Mouse (Mus musculus): ENCODE results near the gene Tcstv1. TPM values are rescaled to one million over a fixed set of nuclear protein-coding genes. Genes with fewer than 3 reads are reported as not detected.
"Not testable (repeated sequence)": the region's sequence is repeated elsewhere in the genome, so short reads cannot be mapped to it uniquely, and the experiment has no call there.

Tcstv1 gene
- polyA plus RNA-seq (2016; fragmentation: Nextera tagmentation; extraction: Ambion mirVana) = not detected in 2 replicates

- H3K27ac ChIP-seq; H3K4me1 ChIP-seq; H3K9me3 ChIP-seq (replicated peaks); DNase-seq (ENCODE audit: low spot score); H3K4me3 ChIP-seq; H3K36me3 ChIP-seq; H3K27me3 ChIP-seq (ENCODE audit: low read depth, poor library complexity, severe bottlenecking): not testable (repeated sequence)
- WGBS = 91% methylated on average over 3 of the region's 3 CpGs
Observed at GRCm38 (mm10) chr13:119894685-119895084, at the start of gene Tcstv1. Gene Tcstv1, minus strand, starts transcription at chr13:119894785.

GRCm38 (mm10) chr13:119929172-119929571, 34.6 kb upstream of the Tcstv1 start, which contains the start of gene Gm21761:
Gene Gm21761, minus strand, starts transcription at chr13:119929272.
- not testable (repeated sequence) for H3K4me1 ChIP-seq; H3K27me3 ChIP-seq (ENCODE audit: low read depth, poor library complexity, severe bottlenecking); H3K27ac ChIP-seq; H3K4me3 ChIP-seq; DNase-seq (ENCODE audit: low spot score); H3K36me3 ChIP-seq; H3K9me3 ChIP-seq (replicated peaks)
- WGBS = 75% methylated on average over 1 of the region's 5 CpGs

GRCm38 (mm10) chr13:119924597-119925340, 30.2 kb upstream of the Tcstv1 start:
- not testable (repeated sequence) for H3K9me3 ChIP-seq (replicated peaks); H3K4me3 ChIP-seq; H3K36me3 ChIP-seq; H3K27ac ChIP-seq; H3K4me1 ChIP-seq; H3K27me3 ChIP-seq (ENCODE audit: low read depth, poor library complexity, severe bottlenecking); DNase-seq (ENCODE audit: low spot score)
- WGBS = 96% methylated on average over 3 of the region's 3 CpGs

GRCm38 (mm10) chr13:119916966-119917722, 22.6 kb upstream of the Tcstv1 start:
- H3K27me3 ChIP-seq (ENCODE audit: low read depth, poor library complexity, severe bottlenecking); H3K9me3 ChIP-seq (replicated peaks); H3K4me1 ChIP-seq; H3K36me3 ChIP-seq; H3K4me3 ChIP-seq; DNase-seq (ENCODE audit: low spot score); H3K27ac ChIP-seq: not testable (repeated sequence)
- WGBS = 87% methylated on average over 4 of the region's 5 CpGs

- H3K9me3 ChIP-seq (replicated peaks); H3K4me3 ChIP-seq; H3K4me1 ChIP-seq; H3K27ac ChIP-seq; H3K36me3 ChIP-seq; DNase-seq (ENCODE audit: low spot score); H3K27me3 ChIP-seq (ENCODE audit: low read depth, poor library complexity, severe bottlenecking): not testable (repeated sequence)
- 84% methylated on average over 2 of the region's 2 CpGs for WGBS
Observed at GRCm38 (mm10) chr13:119916449-119916848, 21.9 kb upstream of the Tcstv1 start.

- H3K9me3 ChIP-seq (replicated peaks); H3K4me1 ChIP-seq; H3K4me3 ChIP-seq; DNase-seq (ENCODE audit: low spot score); H3K36me3 ChIP-seq; H3K27me3 ChIP-seq (ENCODE audit: low read depth, poor library complexity, severe bottlenecking); H3K27ac ChIP-seq: not testable (repeated sequence)
- 45% methylated on average over 5 of the region's 5 CpGs for WGBS
Observed at GRCm38 (mm10) chr13:119898549-119898948, 4.0 kb upstream of the Tcstv1 start.

- WGBS = 51% methylated on average over 4 of the region's 4 CpGs
- not testable (repeated sequence) for H3K27me3 ChIP-seq (ENCODE audit: low read depth, poor library complexity, severe bottlenecking); DNase-seq (ENCODE audit: low spot score); H3K9me3 ChIP-seq (replicated peaks); H3K36me3 ChIP-seq; H3K4me1 ChIP-seq; H3K27ac ChIP-seq; H3K4me3 ChIP-seq
Observed at GRCm38 (mm10) chr13:119886896-119887295, 7.7 kb downstream of the Tcstv1 start.

GRCm38 (mm10) chr13:119864395-119864999, 30.1 kb downstream of the Tcstv1 start:
- not testable (repeated sequence) for DNase-seq (ENCODE audit: low spot score); H3K4me1 ChIP-seq; H3K27me3 ChIP-seq (ENCODE audit: low read depth, poor library complexity, severe bottlenecking); H3K27ac ChIP-seq; H3K4me3 ChIP-seq; H3K9me3 ChIP-seq (replicated peaks); H3K36me3 ChIP-seq
- WGBS = 84% methylated on average over 6 of the region's 7 CpGs

GRCm38 (mm10) chr13:119862399-119862798, 32.2 kb downstream of the Tcstv1 start:
- H3K9me3 ChIP-seq (replicated peaks); H3K27me3 ChIP-seq (ENCODE audit: low read depth, poor library complexity, severe bottlenecking); H3K36me3 ChIP-seq; H3K4me1 ChIP-seq; H3K4me3 ChIP-seq; H3K27ac ChIP-seq; DNase-seq (ENCODE audit: low spot score): not testable (repeated sequence)
- WGBS = no CpG with 5 or more reads among the region's 6 CpGs

Other genes starting within 250 kb of the Tcstv1 start
- 195 and 225 TPM in 2 replicates for gene Hmgcs1, start 204.4 kb downstream of the Tcstv1 start, polyA plus RNA-seq (2016; fragmentation: Nextera tagmentation; extraction: Ambion mirVana)
- gene Nim1k, start 138.9 kb downstream of the Tcstv1 start, polyA plus RNA-seq (2016; fragmentation: Nextera tagmentation; extraction: Ambion mirVana) = 1.6 and 1.7 TPM in 2 replicates
- 41.6 and 45.1 TPM in 2 replicates for gene Zfp131, start 103.9 kb downstream of the Tcstv1 start, polyA plus RNA-seq (2016; fragmentation: Nextera tagmentation; extraction: Ambion mirVana)
- gene AF067063, start 64.6 kb downstream of the Tcstv1 start, polyA plus RNA-seq (2016; fragmentation: Nextera tagmentation; extraction: Ambion mirVana) = not detected in 2 replicates
- not detected in 2 replicates for gene D13Ertd608e, start 58.8 kb downstream of the Tcstv1 start, polyA plus RNA-seq (2016; fragmentation: Nextera tagmentation; extraction: Ambion mirVana)
- gene Gm21761, start 34.5 kb upstream of the Tcstv1 start, polyA plus RNA-seq (2016; fragmentation: Nextera tagmentation; extraction: Ambion mirVana) = not detected in 2 replicates
- gene B020031M17Rik, start 56.0 kb upstream of the Tcstv1 start, polyA plus RNA-seq (2016; fragmentation: Nextera tagmentation; extraction: Ambion mirVana) = not detected in 2 replicates
- not detected in 2 replicates for gene Gm36079, start 132.2 kb upstream of the Tcstv1 start, polyA plus RNA-seq (2016; fragmentation: Nextera tagmentation; extraction: Ambion mirVana)
- not detected in 2 replicates for gene Gm21188, start 157.4 kb upstream of the Tcstv1 start, polyA plus RNA-seq (2016; fragmentation: Nextera tagmentation; extraction: Ambion mirVana)
- not detected in 2 replicates for gene Gm20767, start 245.5 kb upstream of the Tcstv1 start, polyA plus RNA-seq (2016; fragmentation: Nextera tagmentation; extraction: Ambion mirVana)

All from limb, embryonic 10.5 days (tissue).